Mouse (Mus musculus): Measurements from ENCODE around the gene Cideb.

Cideb gene

GRCm38 (mm10) chr14:55758363-55758784 is at the start of gene Cideb:
TSS of gene Cideb (minus strand) at chr14:55758458.
- DNase-seq (ENCODE audit: low spot score) = no peak

- DNase-seq (ENCODE audit: low spot score) = no peak
Observed at GRCm38 (mm10) chr14:55795380-55796163, 37.3 kb upstream of the Cideb start.

- no peak for DNase-seq (ENCODE audit: low spot score)
Observed at GRCm38 (mm10) chr14:55793946-55794345, 35.7 kb upstream of the Cideb start.

- DNase-seq (ENCODE audit: low spot score) = no peak
Observed at GRCm38 (mm10) chr14:55793461-55793860, 35.2 kb upstream of the Cideb start.

- DNase-seq (ENCODE audit: low spot score) = peak; percentile 80
Observed at GRCm38 (mm10) chr14:55788256-55789050, 30.2 kb upstream of the Cideb start, which contains the start of gene Ripk3. TSS of gene Ripk3 (minus strand) at chr14:55788865.

DNA sequence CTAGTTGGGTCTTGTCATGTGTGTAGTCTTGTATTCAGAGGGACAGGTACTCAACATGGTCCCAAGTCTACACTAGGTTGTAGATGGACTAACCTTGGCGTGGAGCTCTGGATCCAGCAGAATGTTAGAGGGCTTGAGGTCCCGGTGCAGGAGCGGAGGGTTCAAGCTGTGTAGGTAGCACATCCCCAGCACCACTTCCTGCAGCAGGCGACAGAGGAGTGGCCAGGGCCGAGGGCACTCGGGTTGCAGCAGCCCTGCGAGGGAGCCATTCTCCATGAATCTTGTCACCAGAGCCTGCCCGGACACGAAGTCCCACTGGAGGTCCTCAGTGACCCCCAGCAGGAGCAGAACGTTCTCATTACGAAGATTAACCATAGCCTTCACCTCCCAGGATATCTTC is 29.5 kb upstream of the Cideb start:
- no peak for DNase-seq (ENCODE audit: low spot score)

DNA sequence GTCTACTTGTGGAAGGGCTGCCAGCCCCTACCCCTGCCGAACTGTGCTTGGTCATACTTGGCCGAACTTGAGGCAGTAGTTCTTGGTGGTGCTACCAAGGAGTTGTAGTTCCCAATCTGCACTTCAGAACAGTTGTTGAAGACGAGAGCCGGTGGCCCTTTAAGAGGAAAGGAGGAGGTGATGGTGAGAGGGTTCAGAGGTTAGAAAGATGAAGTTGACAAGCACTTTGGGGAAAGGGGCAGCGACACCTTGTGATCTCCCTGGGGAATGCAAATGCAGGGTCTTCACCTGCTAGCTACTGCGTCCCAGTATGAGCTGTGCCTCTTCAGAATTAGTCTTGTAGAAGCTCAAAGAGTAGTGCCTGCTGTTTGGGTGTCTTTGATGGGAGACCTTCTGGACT is 26.9 kb upstream of the Cideb start:
- no peak for DNase-seq (ENCODE audit: low spot score)

DNA sequence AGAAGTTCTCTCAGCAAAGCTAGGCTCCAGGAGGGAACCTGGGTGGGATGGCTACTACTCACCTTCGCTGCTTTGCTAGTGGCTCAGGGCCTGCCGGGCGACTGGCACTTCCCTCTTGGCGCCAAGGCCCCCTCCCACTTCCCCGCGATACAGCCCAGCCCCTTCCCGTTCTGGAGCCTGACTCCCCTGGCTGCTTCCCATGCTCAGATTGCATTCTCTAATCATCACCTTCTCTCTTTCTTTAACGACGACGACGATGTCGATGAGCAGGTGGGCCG is 25.6 kb upstream of the Cideb start, which contains the start of gene Adcy4:
Gene Adcy4 (minus strand): TSS at position 138 of the 278 bp plus-strand sequence.
- no peak for DNase-seq (ENCODE audit: low spot score)

DNA sequence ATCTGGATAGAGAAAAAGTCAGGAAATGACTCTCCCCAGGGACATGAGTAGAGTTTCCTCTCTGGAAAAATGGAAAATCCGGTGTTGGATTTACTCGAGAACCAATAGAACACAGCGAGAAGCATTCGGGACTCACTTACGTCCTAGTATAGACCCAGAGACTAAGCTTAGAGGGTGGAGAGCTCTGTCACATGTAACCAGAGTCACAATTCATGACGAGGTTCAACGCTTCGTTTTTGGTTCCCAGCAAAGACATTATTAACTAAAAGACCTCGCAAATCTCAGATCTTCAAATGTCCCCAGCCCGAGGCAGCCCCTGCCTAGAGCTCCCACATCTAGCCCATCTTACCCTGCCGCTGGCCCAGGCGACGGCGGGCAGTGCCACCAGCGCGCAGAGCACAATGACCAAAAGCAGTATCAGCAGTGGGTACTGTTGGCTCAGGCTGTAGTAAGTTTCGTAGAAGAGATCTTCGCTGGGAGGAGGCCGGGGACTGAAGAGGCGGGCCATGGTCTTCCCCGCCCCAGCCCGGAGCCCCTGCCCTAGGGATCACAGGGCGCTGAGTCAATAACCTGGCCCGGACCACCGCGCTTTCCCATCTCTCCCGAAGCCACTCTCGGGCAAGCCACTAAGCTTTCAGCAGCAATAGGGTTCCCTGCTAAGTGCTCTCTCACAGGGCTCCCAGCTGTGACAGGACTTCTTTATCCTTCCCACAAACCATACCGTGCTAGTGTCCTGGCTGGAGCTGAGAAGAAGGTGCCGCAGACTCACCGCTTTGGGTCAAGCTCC is 25.1 kb upstream of the Cideb start:
- DNase-seq (ENCODE audit: low spot score) = no peak

GRCm38 (mm10) chr14:55782361-55782960 is 24.2 kb upstream of the Cideb start:
- DNase-seq (ENCODE audit: low spot score) = no peak

- DNase-seq (ENCODE audit: low spot score) = peak; percentile 57
Observed at GRCm38 (mm10) chr14:55781310-55781709, 23.1 kb upstream of the Cideb start.

DNA sequence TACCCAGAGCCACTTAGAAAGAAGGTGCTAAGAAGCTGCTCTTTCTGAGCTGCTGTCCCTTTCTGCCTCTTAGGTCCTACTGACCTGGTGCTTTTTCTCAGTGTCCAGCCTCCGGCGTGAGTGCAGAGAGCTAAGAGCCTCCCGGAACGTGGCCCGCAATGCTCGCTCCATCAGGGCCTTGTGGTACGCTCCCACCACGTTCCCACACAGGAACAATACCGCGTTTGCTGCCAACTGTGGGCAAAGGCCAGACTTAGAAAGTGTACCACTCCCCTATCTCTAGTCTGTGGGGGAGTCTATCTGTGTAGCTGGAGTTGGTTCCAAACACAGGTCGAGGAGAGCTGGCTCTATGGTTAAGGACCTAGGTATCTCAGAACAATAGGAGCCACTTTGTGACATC is 22.5 kb upstream of the Cideb start:
- no peak for DNase-seq (ENCODE audit: low spot score)

DNA sequence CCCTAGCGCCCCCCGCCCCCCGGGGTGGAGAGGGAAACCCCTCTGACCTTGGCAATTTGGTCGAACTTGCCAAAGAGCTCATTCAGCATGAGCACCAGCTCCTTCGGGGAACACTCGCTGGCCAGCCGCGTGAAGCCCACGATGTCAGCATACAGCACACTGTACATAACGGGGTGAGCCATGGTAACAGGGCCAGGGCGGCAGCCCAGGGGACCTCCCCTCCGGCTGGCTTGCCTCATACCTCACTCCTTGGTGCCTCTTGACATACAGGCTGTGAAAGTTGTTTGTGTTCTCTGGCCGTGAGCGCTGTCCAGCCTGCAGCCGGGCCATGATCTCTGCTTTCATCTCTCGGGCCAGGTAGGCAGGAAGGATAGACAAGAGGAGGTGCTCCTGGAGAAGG is 21.4 kb upstream of the Cideb start:
- no peak for DNase-seq (ENCODE audit: low spot score)

DNA sequence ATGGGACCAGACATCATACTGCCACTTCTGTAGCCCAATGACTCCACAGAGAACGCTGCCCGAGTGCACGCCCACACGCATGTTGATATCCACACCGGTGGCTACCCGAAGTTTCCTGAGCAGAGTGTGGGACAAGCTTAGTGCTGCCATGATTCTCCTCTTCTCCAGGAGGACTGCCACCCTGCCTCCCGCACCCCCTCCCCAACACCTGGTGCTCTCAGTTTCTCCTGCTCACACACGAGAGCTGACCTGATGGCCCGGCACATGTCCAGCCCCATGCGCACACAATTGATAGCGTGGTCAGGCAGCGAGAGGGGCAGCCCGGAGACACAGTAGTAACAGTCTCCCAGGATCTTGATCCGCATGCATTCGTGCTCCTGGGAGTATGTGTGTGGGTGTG is 20.4 kb upstream of the Cideb start:
- no peak for DNase-seq (ENCODE audit: low spot score)

DNA sequence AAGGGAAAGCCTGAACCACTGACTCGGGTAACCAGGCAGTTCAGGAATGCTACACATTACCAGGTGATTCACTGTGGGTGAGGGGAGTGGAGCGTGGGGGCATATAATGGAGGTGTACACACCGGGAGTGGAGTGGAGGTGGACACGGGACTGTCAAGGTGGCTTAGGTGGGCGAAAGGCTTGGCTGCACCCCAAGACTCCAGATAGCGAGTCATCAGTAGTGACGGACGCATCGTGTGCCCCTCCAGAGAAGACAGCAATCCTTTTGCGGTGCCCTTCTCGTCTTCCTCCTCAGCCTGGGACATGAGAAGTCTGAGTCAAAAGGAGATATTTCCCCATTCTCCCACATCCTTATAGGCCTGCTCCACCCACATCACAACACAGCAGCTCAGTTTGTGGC is 19.5 kb upstream of the Cideb start:
- no peak for DNase-seq (ENCODE audit: low spot score)

DNA sequence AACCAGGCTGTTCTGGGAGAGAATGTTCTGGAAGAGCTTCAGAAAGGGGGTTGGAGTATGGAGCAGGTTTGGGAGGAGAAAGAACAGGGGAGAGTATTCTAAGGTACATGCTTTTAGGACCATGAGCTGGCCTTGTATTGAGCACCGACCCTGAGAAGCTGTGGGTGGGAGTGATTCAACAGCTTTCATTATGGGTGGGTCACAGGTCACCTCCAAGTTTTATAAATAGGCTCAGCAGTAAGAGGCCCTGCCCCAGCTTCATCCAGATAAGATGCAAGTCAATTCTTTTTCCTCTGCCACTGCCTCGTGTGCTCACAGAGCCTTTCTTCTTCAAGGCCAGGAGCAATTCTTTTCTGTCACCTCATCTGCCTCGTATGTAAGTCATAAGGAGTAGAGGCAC is 18.9 kb upstream of the Cideb start:
- DNase-seq (ENCODE audit: low spot score) = no peak

- DNase-seq (ENCODE audit: low spot score) = no peak
Observed at GRCm38 (mm10) chr14:55776711-55777110, 18.5 kb upstream of the Cideb start.

- DNase-seq (ENCODE audit: low spot score) = no peak
Observed at GRCm38 (mm10) chr14:55769087-55769703, 10.9 kb upstream of the Cideb start.

DNA sequence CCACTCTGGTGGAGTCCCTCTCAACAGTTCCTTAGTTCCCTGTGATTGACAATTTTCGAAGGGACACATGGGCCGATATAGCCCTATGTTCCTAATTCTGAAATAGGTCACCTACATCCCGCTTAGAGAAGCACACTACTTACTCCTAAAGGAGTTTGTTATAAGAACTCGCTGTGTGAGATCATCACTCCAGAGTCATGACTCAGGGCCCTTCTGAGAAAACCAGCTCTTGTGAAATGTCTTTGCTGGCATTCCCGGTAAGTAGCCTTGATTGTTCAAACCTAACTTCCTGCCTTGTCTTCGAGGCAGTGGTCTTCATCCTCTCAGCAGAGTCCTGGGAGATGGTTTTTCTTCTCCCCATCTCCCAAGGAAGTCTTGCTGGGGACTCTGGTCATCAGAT is 10.3 kb upstream of the Cideb start:
- DNase-seq (ENCODE audit: low spot score) = no peak

GRCm38 (mm10) chr14:55767519-55768414 is 9.5 kb upstream of the Cideb start:
- no peak for DNase-seq (ENCODE audit: low spot score)

DNA sequence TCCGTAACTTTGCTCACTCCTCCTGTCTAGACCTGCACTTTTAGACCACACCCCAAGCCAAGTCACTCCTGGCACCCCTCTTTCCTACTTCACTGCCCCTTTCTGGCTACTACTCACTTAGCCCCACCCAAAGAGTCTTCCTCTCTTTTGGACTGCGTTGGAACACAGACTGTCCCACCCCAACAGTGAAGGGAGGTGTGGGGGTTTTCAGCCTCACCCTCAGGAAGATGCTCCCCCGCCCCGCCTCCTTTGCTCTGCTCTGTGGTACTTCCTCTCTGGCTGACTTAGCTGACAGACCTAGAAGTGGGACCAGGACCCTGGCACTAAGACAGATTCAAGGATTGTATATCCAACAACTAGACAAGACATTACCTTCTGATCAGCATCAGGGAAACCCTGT is 7.4 kb upstream of the Cideb start, which contains the start of gene Ltb4r1:
Gene Ltb4r1 (plus strand): TSS at position 267 of the 400 bp plus-strand sequence.
- DNase-seq (ENCODE audit: low spot score) = no peak

Data from T-cell, adult 2 months (primary cell).